Mouse (Mus musculus) C2C12 (cell line): ENCODE results near the gene Utp14b.

Experiments
- CTCF ChIP-seq: IDR thresholded peaks from one replicate; pipeline ENCODE4 v1.5.1; 2011; ENCODE audit not compliant: control insufficient read depth, insufficient read depth, insufficient read length
- MYOG ChIP-seq: IDR thresholded peaks from one replicate; pipeline ENCODE4 v1.6.1; 2011; ENCODE audit not compliant: control insufficient read depth, insufficient read length; ENCODE audit errors: extremely low read depth

DNA sequence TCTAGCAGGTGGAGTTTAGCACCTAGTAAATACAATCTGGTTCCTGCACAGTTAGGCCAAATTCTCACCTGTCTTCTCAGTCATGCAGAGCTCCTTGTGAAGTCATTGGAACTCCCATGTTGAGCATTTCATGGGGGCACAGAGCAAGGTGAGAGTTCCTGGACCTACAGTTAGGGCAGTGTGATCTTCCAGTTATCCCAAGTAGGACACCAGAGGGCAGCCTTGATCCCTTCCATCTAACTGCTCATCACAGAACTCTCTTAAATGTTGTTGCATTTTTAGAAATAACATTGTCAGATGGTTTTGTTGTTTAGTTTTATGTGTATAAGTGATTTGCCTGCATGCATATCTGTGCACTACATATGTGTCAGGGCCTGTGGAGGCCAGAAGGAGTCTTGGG lies 29.0 kb downstream of the Utp14b start:
- no peak for TF ChIP-seq MYOG
- no peak for TF ChIP-seq CTCF
